Mouse (Mus musculus): ENCODE results near the gene Nrip1. TPM values are rescaled to one million over a fixed set of nuclear protein-coding genes. Genes with fewer than 3 reads are reported as not detected.

The Nrip1 gene
- polyA plus RNA-seq, 1 experiment from 2014 or later: 44.2 TPM

GRCm38 (mm10) chr16:76303436-76303835 lies 70.2 kb downstream of the Nrip1 start:
- H3K4me1 ChIP-seq: peaks cover 5% of the 10 kb centered on the region; the same call in 1 of the 2 replicates
- no peaks in the 10 kb centered on the region; the same call in 1 of the 2 replicates for H3K36me3 ChIP-seq
- no peak overlapping the region for H3K4me2 ChIP-seq
- H3K9me3 ChIP-seq: no peaks in the 10 kb centered on the region
- H3K9ac ChIP-seq: no peak overlapping the region
- H3K4me3 ChIP-seq (replicated peaks): no peak overlapping the region
- WGBS: 84% methylated on average over 6 of the region's 6 CpGs
- no peak overlapping the region for H3K27ac ChIP-seq
- no peaks in the 10 kb centered on the region for H3K27me3 ChIP-seq (replicated peaks)
- ATAC-seq (ENCODE audit: insufficient read depth, low FRiP score, low read depth): no peak

GRCm38 (mm10) chr16:76301728-76302050 lies 71.9 kb downstream of the Nrip1 start:
- Histone ChIP-seq H3K4me2 (no peak overlapping the region), H3K4me3 (replicated peaks) (no peak overlapping the region), H3K9ac (no peak overlapping the region), H3K9me3 (no peaks in the 10 kb centered on the region), H3K4me1 (peaks cover 5% of the 10 kb centered on the region; the same call in 1 of the 2 replicates), H3K27me3 (replicated peaks) (no peaks in the 10 kb centered on the region), H3K36me3 (no peaks in the 10 kb centered on the region; the same call in 1 of the 2 replicates), H3K27ac (0 out of 2 replicates have a peak overlapping the region, but pooled peaks have one; percentile 28)
- WGBS: 34% methylated on average over 7 of the region's 7 CpGs
- no peak; the same call in 1 of the 2 replicates for ATAC-seq (ENCODE audit: insufficient read depth, low FRiP score, low read depth)

- H3K27ac ChIP-seq: 0 out of 2 replicates have a peak overlapping the region, but pooled peaks have one; percentile 28
- no peaks in the 10 kb centered on the region; the same call in 1 of the 2 replicates for H3K36me3 ChIP-seq
- no peak overlapping the region for H3K4me2 ChIP-seq
- no peaks in the 10 kb centered on the region for H3K9me3 ChIP-seq
- WGBS: 75% methylated on average over 8 of the region's 8 CpGs
- H3K9ac ChIP-seq: no peak overlapping the region
- no peaks in the 10 kb centered on the region for H3K27me3 ChIP-seq (replicated peaks)
- 0 out of 2 replicates have a peak, but pooled peaks have one; percentile 53 for ATAC-seq (ENCODE audit: insufficient read depth, low FRiP score, low read depth)
- H3K4me1 ChIP-seq: peaks cover 5% of the 10 kb centered on the region; the same call in 1 of the 2 replicates
- no peak overlapping the region for H3K4me3 ChIP-seq (replicated peaks)
Measured at GRCm38 (mm10) chr16:76301037-76301727, 72.4 kb downstream of the Nrip1 start.

- 92% methylated on average over 6 of the region's 6 CpGs for WGBS
- H3K9me3 ChIP-seq: no peaks in the 10 kb centered on the region
- no peaks in the 10 kb centered on the region for H3K27me3 ChIP-seq (replicated peaks)
- no peak overlapping the region for H3K27ac ChIP-seq
- H3K4me1 ChIP-seq: peaks cover 5% of the 10 kb centered on the region; the same call in 1 of the 2 replicates
- H3K36me3 ChIP-seq: no peaks in the 10 kb centered on the region
- no peak for ATAC-seq (ENCODE audit: insufficient read depth, low FRiP score, low read depth)
- no peak overlapping the region for H3K9ac ChIP-seq
- no peak overlapping the region for H3K4me2 ChIP-seq
- no peak overlapping the region for H3K4me3 ChIP-seq (replicated peaks)
Measured at GRCm38 (mm10) chr16:76300452-76300851, 73.2 kb downstream of the Nrip1 start.

- H3K27me3 ChIP-seq (replicated peaks): no peaks in the 10 kb centered on the region
- no peaks in the 10 kb centered on the region for H3K9me3 ChIP-seq
- H3K4me1 ChIP-seq: peaks cover 5% of the 10 kb centered on the region; the same call in 1 of the 2 replicates
- H3K4me2 ChIP-seq: no peak overlapping the region
- no peak overlapping the region for H3K9ac ChIP-seq
- WGBS: 55% methylated on average over 2 of the region's 2 CpGs
- ATAC-seq (ENCODE audit: insufficient read depth, low FRiP score, low read depth): no peak
- no peaks in the 10 kb centered on the region for H3K36me3 ChIP-seq
- H3K4me3 ChIP-seq (replicated peaks): no peak overlapping the region
- H3K27ac ChIP-seq: no peak overlapping the region
Measured at GRCm38 (mm10) chr16:76299511-76299910, 74.1 kb downstream of the Nrip1 start.

GRCm38 (mm10) chr16:76295322-76295721 lies 78.3 kb downstream of the Nrip1 start:
- no peak overlapping the region for H3K9ac ChIP-seq
- H3K4me3 ChIP-seq (replicated peaks): no peak overlapping the region
- no peaks in the 10 kb centered on the region for H3K4me1 ChIP-seq
- no peak overlapping the region for H3K4me2 ChIP-seq
- ATAC-seq (ENCODE audit: insufficient read depth, low FRiP score, low read depth): no peak
- 86% methylated on average over 14 of the region's 14 CpGs for WGBS
- no peaks in the 10 kb centered on the region for H3K9me3 ChIP-seq
- H3K27me3 ChIP-seq (replicated peaks): no peaks in the 10 kb centered on the region
- H3K27ac ChIP-seq: no peak overlapping the region
- H3K36me3 ChIP-seq: peaks cover 21% of the 10 kb centered on the region

- Histone ChIP-seq H3K27me3 (replicated peaks) (no peaks in the 10 kb centered on the region), H3K4me2 (no peak overlapping the region), H3K27ac (no peak overlapping the region), H3K9ac (no peak overlapping the region), H3K9me3 (no peaks in the 10 kb centered on the region), H3K4me1 (no peaks in the 10 kb centered on the region), H3K4me3 (replicated peaks) (no peak overlapping the region), H3K36me3 (peaks cover 21% of the 10 kb centered on the region)
- 77% methylated on average over 15 of the region's 15 CpGs for WGBS
- ATAC-seq (ENCODE audit: insufficient read depth, low FRiP score, low read depth): no peak
Measured at GRCm38 (mm10) chr16:76294550-76294949, 79.1 kb downstream of the Nrip1 start.

GRCm38 (mm10) chr16:76293765-76294463 lies 79.7 kb downstream of the Nrip1 start:
- Histone ChIP-seq H3K9ac (no peak overlapping the region), H3K27me3 (replicated peaks) (no peaks in the 10 kb centered on the region), H3K4me3 (replicated peaks) (no peak overlapping the region), H3K4me1 (no peaks in the 10 kb centered on the region), H3K4me2 (no peak overlapping the region), H3K27ac (no peak overlapping the region), H3K9me3 (no peaks in the 10 kb centered on the region), H3K36me3 (peaks cover 21% of the 10 kb centered on the region)
- WGBS: 77% methylated on average over 20 of the region's 20 CpGs
- ATAC-seq (ENCODE audit: insufficient read depth, low FRiP score, low read depth): peak; percentile 88

- Histone ChIP-seq H3K27ac (no peak overlapping the region), H3K27me3 (replicated peaks) (no peaks in the 10 kb centered on the region), H3K4me2 (no peak overlapping the region), H3K4me1 (no peaks in the 10 kb centered on the region), H3K9me3 (no peaks in the 10 kb centered on the region), H3K4me3 (replicated peaks) (no peak overlapping the region), H3K36me3 (peaks cover 21% of the 10 kb centered on the region), H3K9ac (no peak overlapping the region)
- ATAC-seq (ENCODE audit: insufficient read depth, low FRiP score, low read depth): no peak
- WGBS: 94% methylated on average over 21 of the region's 21 CpGs
Measured at GRCm38 (mm10) chr16:76293176-76293575, 80.5 kb downstream of the Nrip1 start.

- Histone ChIP-seq H3K4me1 (no peaks in the 10 kb centered on the region), H3K27me3 (replicated peaks) (no peaks in the 10 kb centered on the region), H3K4me2 (no peak overlapping the region), H3K27ac (0 out of 2 replicates have a peak overlapping the region, but pooled peaks have one; percentile 3), H3K4me3 (replicated peaks) (no peak overlapping the region), H3K9me3 (no peaks in the 10 kb centered on the region), H3K9ac (no peak overlapping the region), H3K36me3 (peaks cover 21% of the 10 kb centered on the region)
- ATAC-seq (ENCODE audit: insufficient read depth, low FRiP score, low read depth): no peak
- 78% methylated on average over 15 of the region's 15 CpGs for WGBS
Measured at GRCm38 (mm10) chr16:76292656-76293055, 81.0 kb downstream of the Nrip1 start.

GRCm38 (mm10) chr16:76291366-76291765 lies 82.3 kb downstream of the Nrip1 start:
- H3K27ac ChIP-seq: no peak overlapping the region
- ATAC-seq (ENCODE audit: insufficient read depth, low FRiP score, low read depth): no peak
- H3K27me3 ChIP-seq (replicated peaks): no peaks in the 10 kb centered on the region
- no peak overlapping the region for H3K4me2 ChIP-seq
- H3K36me3 ChIP-seq: peaks cover 21% of the 10 kb centered on the region
- no peaks in the 10 kb centered on the region for H3K9me3 ChIP-seq
- WGBS: 93% methylated on average over 14 of the region's 14 CpGs
- H3K9ac ChIP-seq: no peak overlapping the region
- H3K4me3 ChIP-seq (replicated peaks): no peak overlapping the region
- no peaks in the 10 kb centered on the region for H3K4me1 ChIP-seq

GRCm38 (mm10) chr16:76289495-76289894 lies 84.1 kb downstream of the Nrip1 start:
- WGBS: 55% methylated on average over 2 of the region's 2 CpGs
- Histone ChIP-seq H3K36me3 (peaks cover 21% of the 10 kb centered on the region), H3K9me3 (no peaks in the 10 kb centered on the region), H3K4me3 (replicated peaks) (no peak overlapping the region), H3K4me2 (no peak overlapping the region), H3K27ac (no peak overlapping the region), H3K4me1 (no peaks in the 10 kb centered on the region), H3K9ac (no peak overlapping the region), H3K27me3 (replicated peaks) (no peaks in the 10 kb centered on the region)
- ATAC-seq (ENCODE audit: insufficient read depth, low FRiP score, low read depth): no peak
